In the genomic region with DNA sequence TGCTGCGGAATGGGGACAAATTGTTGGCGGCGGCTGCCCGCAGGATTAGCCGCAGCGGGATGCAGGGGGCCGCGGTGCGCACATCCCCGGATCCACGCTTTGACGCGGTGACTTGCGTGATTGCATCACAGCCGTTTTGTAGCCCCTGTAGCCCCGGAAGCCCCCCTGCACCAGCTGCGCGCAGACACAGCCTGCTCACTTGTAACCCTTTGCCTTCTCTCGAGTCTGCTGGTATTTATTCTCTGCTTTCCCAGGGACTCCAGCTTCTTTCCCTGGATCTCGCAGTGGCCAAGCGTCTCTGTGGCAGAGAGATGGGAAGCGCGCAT, we compare ENCODE assay signal across 8 mouse cellular contexts. TPM values are rescaled to one million over a fixed set of nuclear protein-coding genes. Genes with fewer than 3 reads are reported as not detected.
DNase-seq lines count a peak whose midpoint lies in the region; ATAC-seq and TF ChIP-seq lines count a peak whose summit lies in the region.

No protein-coding gene starts in this region.

- H3K4me3 ChIP-seq in lung, embryonic 14.5 days (ENCODE audit: low read depth, low read length), result peak overlapping the region; percentile 33
- H3K4me3 ChIP-seq in lung, adult 2 months (replicated peaks; ENCODE audit: extremely low read depth, low read depth, low read length), result no peak overlapping the region
- peak overlapping the region; percentile 78 for H3K4me3 ChIP-seq in hindbrain, embryonic 14.5 days (replicated peaks; ENCODE audit: low read length)
- H3K4me3 ChIP-seq in limb, embryonic 11.5 days (ENCODE audit: low read depth, low read length), result peak overlapping the region; percentile 25

- H3K9me3 ChIP-seq in lung, embryonic 14.5 days (ENCODE audit: low read depth, low read length), result no peaks in the 10 kb centered on the region
- no peaks in the 10 kb centered on the region for H3K9me3 ChIP-seq in hindbrain, embryonic 14.5 days (ENCODE audit: control insufficient read depth, low read length)
- H3K9me3 ChIP-seq in limb, embryonic 11.5 days (ENCODE audit: control insufficient read depth, low read length), result no peaks in the 10 kb centered on the region

- DNase-seq in lung, embryonic 14.5 days, result no peak
- DNase-seq in lung, adult 2 months, result no peak
- peak; percentile 20 for DNase-seq in embryo, embryonic 10 days (ENCODE audit: low spot score)
- DNase-seq in hindbrain, embryonic 14.5 days (ENCODE audit: low spot score), result peak; percentile 79
- peak; percentile 29 for DNase-seq in limb, embryonic 11.5 days (ENCODE audit: low spot score)
- DNase-seq in right cerebral cortex, postnatal 25 days, result peak; percentile 83
- no peak for DNase-seq in MN1 (ENCODE audit: low spot score)
- DNase-seq in kidney, adult 18-20 months, result no peak

- TF ChIP-seq POLR2A in lung, adult 2 months (IDR thresholded peaks at IDR 0.05; ENCODE audit: borderline replicate concordance, extremely low read depth, low read depth, low read length), result no peak

- no peaks in the 10 kb centered on the region for H3K36me3 ChIP-seq in lung, embryonic 14.5 days (ENCODE audit: insufficient read depth)
- H3K36me3 ChIP-seq in hindbrain, embryonic 14.5 days (replicated peaks; ENCODE audit: control insufficient read depth, insufficient read depth), result no peaks in the 10 kb centered on the region
- H3K36me3 ChIP-seq in limb, embryonic 11.5 days (ENCODE audit: control insufficient read depth, insufficient read depth, low read length), result no peaks in the 10 kb centered on the region

- H3K4me1 ChIP-seq in lung, embryonic 14.5 days (ENCODE audit: insufficient read depth), result 0 out of 2 replicates have a peak, but pooled peaks cover 3% of the 10 kb centered on the region
- H3K4me1 ChIP-seq in lung, adult 2 months (ENCODE audit: control insufficient read depth, insufficient read depth, low read length), result no peaks in the 10 kb centered on the region
- H3K4me1 ChIP-seq in hindbrain, embryonic 14.5 days (replicated peaks; ENCODE audit: control insufficient read depth, insufficient read depth, low read length), result peaks cover 12% of the 10 kb centered on the region
- peaks cover 5% of the 10 kb centered on the region; the same call in 1 of the 2 replicates for H3K4me1 ChIP-seq in limb, embryonic 11.5 days (ENCODE audit: control insufficient read depth, insufficient read depth, low read length)

- peak overlapping the region; percentile 59 for H3K4me2 ChIP-seq in lung, embryonic 14.5 days
- peak overlapping the region; percentile 77 for H3K4me2 ChIP-seq in hindbrain, embryonic 14.5 days (replicated peaks)
- peak overlapping the region; percentile 63 for H3K4me2 ChIP-seq in limb, embryonic 11.5 days (ENCODE audit: low read depth, severe bottlenecking)

- WGBS in lung, embryonic 14.5 days, result 4% methylated on average over 23 of the region's 23 CpGs
- WGBS in lung, adult 2 months, result 3% methylated on average over 23 of the region's 23 CpGs
- under 1% methylated on average over 23 of the region's 23 CpGs for WGBS in hindbrain, embryonic 14.5 days
- WGBS in limb, embryonic 11.5 days, result 5% methylated on average over 23 of the region's 23 CpGs

- no peak for TF ChIP-seq CTCF in lung, embryonic 14.5 days (IDR thresholded peaks at IDR 0.05; ENCODE audit: low read depth)
- no peak for TF ChIP-seq CTCF in lung, adult 2 months (IDR thresholded peaks at IDR 0.05; ENCODE audit: insufficient read depth, low read length)

- no peak overlapping the region for H3K27ac ChIP-seq in lung, embryonic 14.5 days (ENCODE audit: low read depth)
- H3K27ac ChIP-seq in hindbrain, embryonic 14.5 days, result peak overlapping the region; percentile 91
- no peak overlapping the region for H3K27ac ChIP-seq in limb, embryonic 11.5 days (replicated peaks; ENCODE audit: low read depth, low read length)

- no peak for ATAC-seq in lung, embryonic 14.5 days (ENCODE audit: insufficient read depth)
- ATAC-seq in hindbrain, embryonic 14.5 days (ENCODE audit: low FRiP score), result peak; percentile 95
- ATAC-seq in limb, embryonic 11.5 days (ENCODE audit: insufficient number of reproducible peaks, low FRiP score, low TSS enrichment, low read depth), result no peak

- H3K27me3 ChIP-seq in lung, embryonic 14.5 days (ENCODE audit: insufficient read depth, low read length), result peaks cover 42% of the 10 kb centered on the region
- peaks cover 26% of the 10 kb centered on the region; the same call in 1 of the 2 replicates for H3K27me3 ChIP-seq in hindbrain, embryonic 14.5 days (ENCODE audit: control insufficient read depth, insufficient read depth, low read length)
- peaks cover 33% of the 10 kb centered on the region for H3K27me3 ChIP-seq in limb, embryonic 11.5 days (ENCODE audit: control insufficient read depth, insufficient read depth, low read length)

- no peak overlapping the region for H3K9ac ChIP-seq in lung, embryonic 14.5 days
- H3K9ac ChIP-seq in hindbrain, embryonic 14.5 days, result peak overlapping the region; percentile 81
- no peak overlapping the region for H3K9ac ChIP-seq in limb, embryonic 11.5 days (ENCODE audit: low read length)

RNA-seq across cellular contexts. Expression of gene Fbll1, which starts 0.2 kb away (rescaled TPM):
- polyA plus RNA-seq in lung, embryonic 14.5 days (2014; fragmentation: Nextera tagmentation; extraction: Ambion mirVana), result 0.12 TPM in 1 of 2 replicates, not detected in the other
- polyA plus RNA-seq in lung, adult 2 months (2012; rRNA removed), result not detected in 2 replicates
- 34.3 and 36.9 TPM in 2 replicates for polyA plus RNA-seq in hindbrain, embryonic 14.5 days (2014; fragmentation: Nextera tagmentation; extraction: Ambion mirVana)
- polyA plus RNA-seq in limb, embryonic 11.5 days (2014; fragmentation: Nextera tagmentation; extraction: Ambion mirVana), result not detected in 2 replicates

RNA-seq across cellular contexts. Expression of gene Pank3, which starts 29.2 kb away (rescaled TPM):
- 21.8 and 22.5 TPM in 2 replicates for polyA plus RNA-seq in lung, embryonic 14.5 days (2014; fragmentation: Nextera tagmentation; extraction: Ambion mirVana)
- polyA plus RNA-seq in lung, adult 2 months (2012; rRNA removed), result 5.5 and 8.8 TPM in 2 replicates
- 36.3 and 38.1 TPM in 2 replicates for polyA plus RNA-seq in hindbrain, embryonic 14.5 days (2014; fragmentation: Nextera tagmentation; extraction: Ambion mirVana)
- 18.8 and 21.5 TPM in 2 replicates for polyA plus RNA-seq in limb, embryonic 11.5 days (2014; fragmentation: Nextera tagmentation; extraction: Ambion mirVana)

RNA-seq across cellular contexts. Expression of gene Rars, which starts 35.8 kb away (rescaled TPM):
- 91.0 and 95.8 TPM in 2 replicates for polyA plus RNA-seq in lung, embryonic 14.5 days (2014; fragmentation: Nextera tagmentation; extraction: Ambion mirVana)
- polyA plus RNA-seq in lung, adult 2 months (2012; rRNA removed), result 6.2 and 12.3 TPM in 2 replicates
- polyA plus RNA-seq in hindbrain, embryonic 14.5 days (2014; fragmentation: Nextera tagmentation; extraction: Ambion mirVana), result 72.1 and 75.3 TPM in 2 replicates
- 111 and 121 TPM in 2 replicates for polyA plus RNA-seq in limb, embryonic 11.5 days (2014; fragmentation: Nextera tagmentation; extraction: Ambion mirVana)

Comparison
In these comparisons a context has a peak if more than half of its experiments do, and no peak if none do; other contexts are left out.
1. DNase-seq: peak in embryo, embryonic 10 days (single experiment), hindbrain, embryonic 14.5 days (single experiment), limb, embryonic 11.5 days (single experiment) and right cerebral cortex, postnatal 25 days (single experiment); none in lung, embryonic 14.5 days (single experiment), lung, adult 2 months (single experiment), MN1 (single experiment) and kidney, adult 18-20 months (single experiment).
2. RNA of gene Fbll1, which starts 0.2 kb away (polyA plus RNA-seq): 34.3 to 36.9 TPM in hindbrain, embryonic 14.5 days; not detected in limb, embryonic 11.5 days, not detected in lung, adult 2 months and 0.12 TPM in lung, embryonic 14.5 days; every median in the first group is over 10 times any median in the second.
3. Peak in every context shown above with its lines, with median percentiles within 50 percentile points of each other: H3K4me2 ChIP-seq.